In genomic region chr19:27848946-27849345, GRCm38 (mm10) we compare ENCODE assay signal across 32 mouse cellular contexts.
"Had no signal": no experiment of that assay in that cellular context is flagged by ENCODE, and none has a peak within 500 bp of the region (broad histone marks: within the 10 kb centered on the region; RNA-seq: fewer than 3 reads in every experiment).

No protein-coding gene starts in this region.

- H3K27ac ChIP-seq: limb, embryonic 10.5 days; limb, embryonic 12.5 days; limb, embryonic 13.5 days; limb, embryonic 15.5 days; liver, embryonic 12.5 days; liver, embryonic 13.5 days; liver, embryonic 14.5 days; liver, embryonic 15.5 days; lung, embryonic 15.5 days; macrophage; midbrain, embryonic 10.5 days; midbrain, embryonic 12.5 days; midbrain, embryonic 13.5 days; midbrain, embryonic 15.5 days; neural tube, embryonic 12.5 days had no signal

- H3K9me3 ChIP-seq: limb, embryonic 10.5 days; limb, embryonic 12.5 days; limb, embryonic 13.5 days; limb, embryonic 15.5 days; liver, embryonic 12.5 days; liver, embryonic 13.5 days; liver, embryonic 15.5 days; lung, embryonic 15.5 days; megakaryocyte, embryonic 14.5 days; midbrain, embryonic 10.5 days; midbrain, embryonic 12.5 days; midbrain, embryonic 13.5 days; midbrain, embryonic 15.5 days; neural tube, embryonic 12.5 days had no signal

- H3K36me3 ChIP-seq: liver, embryonic 13.5 days; liver, embryonic 15.5 days; lung, embryonic 15.5 days; midbrain, embryonic 15.5 days; neural tube, embryonic 12.5 days had no signal

- H3K4me2 ChIP-seq: limb, embryonic 12.5 days; limb, embryonic 13.5 days; limb, embryonic 15.5 days; liver, embryonic 11.5 days; liver, embryonic 12.5 days; liver, embryonic 13.5 days; liver, embryonic 15.5 days; lung, embryonic 14.5 days; lung, embryonic 15.5 days; midbrain, embryonic 11.5 days; midbrain, embryonic 12.5 days; midbrain, embryonic 13.5 days; midbrain, embryonic 15.5 days; neural tube, embryonic 12.5 days had no signal

- ATAC-seq: liver, embryonic 12.5 days; liver, postnatal 0 days; lung, postnatal 0 days; midbrain, embryonic 13.5 days; midbrain, embryonic 15.5 days; midbrain, embryonic 16.5 days had no signal

- DNase-seq: left cerebral cortex, postnatal 4 days; liver; liver, embryonic 13.5 days; liver, postnatal 0 days; lung, adult 18-20 months; lung, adult 2 months; lung, embryonic 14.5 days; lung, postnatal 10 days; lung, postnatal 14 days; lung, postnatal 36 days; lung, postnatal 4 days; midbrain, embryonic 14.5 days had no signal

- H3K4me3 ChIP-seq: limb, embryonic 10.5 days; limb, embryonic 12.5 days; limb, embryonic 13.5 days; limb, embryonic 15.5 days; liver, embryonic 12.5 days; liver, embryonic 13.5 days; liver, embryonic 15.5 days; lung, embryonic 15.5 days; megakaryocyte, embryonic 14.5 days; midbrain, embryonic 10.5 days; midbrain, embryonic 12.5 days; midbrain, embryonic 13.5 days; midbrain, embryonic 15.5 days; myocyte; neural tube, embryonic 12.5 days had no signal

- H3K4me1 ChIP-seq: limb, embryonic 10.5 days; limb, embryonic 12.5 days; limb, embryonic 13.5 days; limb, embryonic 15.5 days; liver, embryonic 12.5 days; liver, embryonic 13.5 days; liver, embryonic 15.5 days; lung, embryonic 15.5 days; midbrain, embryonic 10.5 days; midbrain, embryonic 12.5 days; neural tube, embryonic 12.5 days had no signal

- H3K27me3 ChIP-seq: limb, embryonic 12.5 days; limb, embryonic 13.5 days; limb, embryonic 15.5 days; liver, embryonic 12.5 days; liver, embryonic 13.5 days; liver, embryonic 15.5 days; lung, embryonic 15.5 days; megakaryocyte, embryonic 14.5 days; midbrain, embryonic 12.5 days; midbrain, embryonic 13.5 days; midbrain, embryonic 15.5 days; neural tube, embryonic 12.5 days had no signal

- H3K9ac ChIP-seq: limb, embryonic 12.5 days; limb, embryonic 13.5 days; limb, embryonic 15.5 days; liver, embryonic 12.5 days; liver, embryonic 13.5 days; liver, embryonic 14.5 days; liver, embryonic 15.5 days; liver, postnatal 0 days; lung, embryonic 14.5 days; lung, embryonic 15.5 days; midbrain, embryonic 12.5 days; midbrain, embryonic 13.5 days; midbrain, embryonic 15.5 days; neural tube, embryonic 12.5 days had no signal
